Mouse (Mus musculus): ENCODE results near the gene Fancg.

DNA sequence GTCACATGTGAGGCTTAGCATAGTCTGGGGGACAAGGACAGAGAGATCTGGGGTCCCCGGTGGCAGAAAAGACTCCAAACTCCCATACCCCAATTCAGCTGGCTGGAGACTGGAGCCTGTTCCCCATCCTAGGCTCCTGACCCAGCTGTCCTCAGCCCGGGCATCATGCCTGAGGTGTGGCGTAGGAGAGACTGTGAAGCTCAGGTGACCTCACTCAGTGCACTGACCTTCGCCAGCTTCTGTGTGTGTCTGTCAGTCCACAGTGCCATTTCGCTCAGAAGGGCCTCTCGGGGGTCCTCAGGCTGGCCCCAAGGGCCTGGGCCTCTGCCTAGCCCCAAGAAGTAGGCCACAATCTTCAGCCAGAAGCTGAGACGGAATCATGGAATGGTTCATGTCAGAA is 57.7 kb downstream of the Fancg start:
- TF ChIP-seq CTCF (IDR thresholded peaks at IDR 0.05; ENCODE audit: low read depth, low read length), result no peak
- TF ChIP-seq GATA1 (IDR thresholded peaks at IDR 0.05; ENCODE audit: borderline replicate concordance, low read length), result no peak
- no peak for TF ChIP-seq TAL1 (conservative IDR thresholded peaks at IDR 0.05; ENCODE audit: low read depth, low read length)

Data from G1E (cell line).